Mouse (Mus musculus): ENCODE results near the gene Gpatch4.

DNA sequence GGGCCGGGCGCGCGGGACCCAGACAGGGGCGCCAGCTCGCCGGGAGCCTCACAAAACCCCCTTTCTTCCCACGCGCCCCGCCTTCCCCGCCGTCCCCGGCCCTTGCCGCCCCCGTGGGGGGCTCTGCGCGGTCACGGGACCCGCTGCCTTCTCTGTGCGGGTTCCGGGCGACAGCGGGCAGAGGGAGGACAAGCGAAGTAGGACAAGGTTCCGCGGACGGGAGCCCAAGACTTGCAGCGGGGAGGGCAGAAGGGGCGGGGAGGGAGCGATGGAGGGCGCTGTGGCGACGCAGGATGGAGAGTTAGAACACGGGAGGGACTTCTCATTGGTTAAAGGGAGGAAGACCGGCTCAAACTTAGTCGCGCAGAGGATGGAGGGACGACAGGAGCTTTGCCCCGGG, 42.7 kb upstream of the Gpatch4 start, which contains the start of gene Bcan:
- TF ChIP-seq POLR2A (IDR thresholded peaks at IDR 0.05; ENCODE audit: low read depth, low read length) (no peak), CTCF (IDR thresholded peaks at IDR 0.05; ENCODE audit: extremely low read depth, insufficient read depth, insufficient read length, insufficient replicate concordance) (no peak)
